Mouse (Mus musculus): ENCODE data around the gene Wnt2.

The Wnt2 gene

GRCm38 (mm10) chr6:18029746-18030656, at the start of gene Wnt2:
TSS of gene Wnt2 (minus strand) at chr6:18030585.
- DNase-seq (ENCODE audit: low read depth, low spot score), result no peak

- DNase-seq (ENCODE audit: low read depth, low spot score), result peak; percentile 11
Observed at GRCm38 (mm10) chr6:18078615-18079014, 48.2 kb upstream of the Wnt2 start.

GRCm38 (mm10) chr6:18076986-18077385, 46.6 kb upstream of the Wnt2 start:
- no peak for DNase-seq (ENCODE audit: low read depth, low spot score)

- no peak for DNase-seq (ENCODE audit: low read depth, low spot score)
Observed at GRCm38 (mm10) chr6:18076577-18076976, 46.2 kb upstream of the Wnt2 start.

GRCm38 (mm10) chr6:18057899-18058298, 27.5 kb upstream of the Wnt2 start:
- no peak for DNase-seq (ENCODE audit: low read depth, low spot score)

- no peak for DNase-seq (ENCODE audit: low read depth, low spot score)
Observed at GRCm38 (mm10) chr6:18051702-18052101, 21.3 kb upstream of the Wnt2 start.

DNA sequence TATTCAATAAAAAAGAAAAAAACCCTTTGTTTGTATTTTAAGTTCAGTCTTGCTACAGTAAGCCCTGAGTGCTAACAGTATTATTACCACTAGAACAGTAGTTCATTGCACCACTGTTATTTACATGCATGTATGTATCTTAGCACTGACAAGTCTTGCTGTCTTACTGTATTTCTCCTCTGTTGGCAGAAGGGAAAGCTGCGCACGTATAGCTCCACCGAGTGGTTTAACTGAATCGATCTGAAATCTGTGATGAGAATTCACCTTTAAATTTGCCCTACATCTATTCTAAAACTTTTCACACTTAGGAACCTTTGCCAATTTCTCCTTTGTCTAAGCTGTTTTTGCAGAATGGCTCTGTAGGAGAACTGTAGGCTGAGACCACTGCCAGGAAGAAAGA, 13.9 kb upstream of the Wnt2 start:
- no peak for DNase-seq (ENCODE audit: low read depth, low spot score)

- no peak for DNase-seq (ENCODE audit: low read depth, low spot score)
Observed at GRCm38 (mm10) chr6:18043172-18043571, 12.8 kb upstream of the Wnt2 start.

DNA sequence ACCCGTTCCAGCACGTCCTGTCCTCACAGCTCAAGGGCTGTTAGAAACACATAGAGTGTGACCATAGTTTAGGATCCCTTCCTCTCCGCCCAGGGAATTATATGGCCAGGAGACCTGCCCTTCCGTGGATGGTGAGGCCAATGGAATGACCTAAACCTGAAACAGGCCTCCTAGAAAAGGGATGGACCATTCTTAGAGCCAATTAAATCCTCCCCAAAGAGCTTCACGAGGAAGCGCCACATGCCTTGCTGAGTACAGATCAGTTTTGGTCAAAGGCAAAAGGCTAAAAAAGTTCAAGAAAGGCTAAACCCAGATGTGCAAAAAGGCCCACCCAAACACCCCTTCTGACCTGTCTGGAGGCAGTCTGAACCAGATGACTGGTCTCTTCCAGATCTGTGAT, 1.9 kb upstream of the Wnt2 start:
- no peak for DNase-seq (ENCODE audit: low read depth, low spot score)

DNA sequence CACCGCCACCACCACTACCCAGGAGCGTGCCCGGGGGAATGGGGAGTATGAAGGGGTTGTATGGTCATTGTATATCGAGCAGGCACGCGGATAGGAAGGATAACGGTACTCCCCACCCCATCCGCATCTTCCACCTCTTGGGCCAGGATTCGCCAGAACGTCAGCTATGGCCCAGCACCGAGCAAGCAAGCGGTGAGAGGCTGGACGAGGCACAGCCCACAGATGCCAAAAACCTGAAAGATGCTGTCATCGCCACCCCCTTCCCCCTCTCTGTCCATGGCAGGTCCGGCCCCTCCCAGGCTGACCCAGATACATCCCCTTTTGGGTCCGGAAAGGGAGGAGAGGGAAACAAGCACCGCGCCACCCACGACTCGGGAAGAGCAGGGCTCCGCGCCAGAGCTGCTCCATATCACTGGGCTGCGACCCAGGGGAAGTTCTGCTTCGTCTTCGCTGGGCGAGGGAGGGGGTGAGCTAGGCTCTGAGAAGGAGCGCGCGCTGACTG, 1.2 kb upstream of the Wnt2 start:
- DNase-seq (ENCODE audit: low read depth, low spot score), result no peak

- DNase-seq (ENCODE audit: low read depth, low spot score), result no peak
Observed at GRCm38 (mm10) chr6:18030868-18031508, 603 bp upstream of the Wnt2 start.

- no peak for DNase-seq (ENCODE audit: low read depth, low spot score)
Observed at GRCm38 (mm10) chr6:18024133-18024794, 6.1 kb downstream of the Wnt2 start.

DNA sequence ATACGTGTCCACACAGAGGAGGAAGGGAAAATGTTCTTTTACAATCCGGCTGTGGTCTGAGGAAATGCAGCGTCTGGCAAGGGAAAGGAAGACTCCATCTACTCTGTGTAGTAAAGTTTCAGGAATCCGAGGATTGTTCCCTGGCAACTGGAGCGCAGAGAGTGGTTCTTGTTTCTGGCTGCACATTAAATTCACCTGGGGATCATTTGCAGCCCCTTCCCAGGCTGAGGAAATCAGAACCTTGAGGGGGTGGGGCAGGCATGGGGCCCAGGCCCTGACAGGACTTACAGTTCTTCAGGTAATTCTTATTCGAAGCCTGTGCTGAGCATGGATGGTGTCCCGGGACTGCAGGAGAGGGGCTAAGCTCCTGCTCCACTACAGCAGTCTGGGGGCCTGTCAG, 17.0 kb downstream of the Wnt2 start:
- DNase-seq (ENCODE audit: low read depth, low spot score), result no peak

DNA sequence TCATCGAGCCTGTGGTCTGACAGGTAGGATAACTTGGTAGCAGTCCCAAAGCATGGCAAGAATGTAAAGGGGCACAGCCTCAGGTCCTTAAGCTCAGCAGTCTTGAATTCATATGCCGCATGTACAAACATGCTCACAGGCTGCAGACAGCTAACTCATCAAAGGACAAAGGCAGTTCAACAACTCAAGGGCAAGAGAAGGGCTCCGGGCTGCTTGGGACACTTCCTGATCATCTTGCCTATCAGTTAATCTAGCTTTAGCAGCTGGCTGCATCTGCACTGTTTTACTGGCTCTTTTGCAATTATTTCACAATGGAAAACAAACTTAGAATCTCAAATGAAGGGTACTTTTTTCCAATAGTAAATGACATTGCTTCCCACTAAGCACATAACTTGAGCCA, 23.0 kb downstream of the Wnt2 start:
- no peak for DNase-seq (ENCODE audit: low read depth, low spot score)

DNA sequence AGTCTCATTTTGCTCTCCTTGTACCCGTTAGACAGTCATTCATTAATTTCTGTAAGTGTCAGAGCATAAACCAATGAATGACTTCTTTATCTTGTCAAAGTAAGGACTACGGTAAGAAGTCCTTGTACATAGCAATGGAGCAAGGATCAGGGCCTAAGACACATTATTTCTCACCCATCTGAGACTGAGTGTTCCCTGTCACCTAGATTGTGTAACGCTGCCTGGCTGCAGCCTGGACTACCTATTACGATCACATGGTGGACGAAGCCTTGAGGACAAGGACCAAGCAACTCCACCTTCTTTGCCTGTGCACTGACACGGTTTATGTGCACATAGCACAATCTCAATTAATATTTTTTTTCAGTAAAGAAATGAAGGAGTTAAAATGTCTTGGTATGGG, 28.3 kb downstream of the Wnt2 start:
- DNase-seq (ENCODE audit: low read depth, low spot score), result no peak

DNA sequence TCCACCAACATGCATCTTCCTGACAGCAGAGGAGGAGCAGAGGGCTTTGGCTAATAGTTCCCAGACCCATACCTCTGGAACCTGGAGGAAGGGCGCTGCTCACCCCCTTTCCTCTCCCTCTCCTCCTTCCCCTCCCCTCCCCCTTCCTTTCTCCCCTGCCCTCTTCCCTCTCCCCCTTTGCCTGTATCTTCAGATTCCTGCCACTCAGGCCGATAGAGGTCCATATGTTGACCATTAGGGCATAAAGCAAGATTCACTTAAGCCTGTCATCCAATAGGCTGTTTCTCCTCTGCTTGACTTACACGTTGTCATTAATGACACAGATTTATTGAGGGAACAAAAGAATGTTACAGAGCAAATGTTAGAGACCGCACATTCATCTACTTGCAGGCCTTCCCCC, 31.9 kb downstream of the Wnt2 start:
- DNase-seq (ENCODE audit: low read depth, low spot score), result no peak

DNA sequence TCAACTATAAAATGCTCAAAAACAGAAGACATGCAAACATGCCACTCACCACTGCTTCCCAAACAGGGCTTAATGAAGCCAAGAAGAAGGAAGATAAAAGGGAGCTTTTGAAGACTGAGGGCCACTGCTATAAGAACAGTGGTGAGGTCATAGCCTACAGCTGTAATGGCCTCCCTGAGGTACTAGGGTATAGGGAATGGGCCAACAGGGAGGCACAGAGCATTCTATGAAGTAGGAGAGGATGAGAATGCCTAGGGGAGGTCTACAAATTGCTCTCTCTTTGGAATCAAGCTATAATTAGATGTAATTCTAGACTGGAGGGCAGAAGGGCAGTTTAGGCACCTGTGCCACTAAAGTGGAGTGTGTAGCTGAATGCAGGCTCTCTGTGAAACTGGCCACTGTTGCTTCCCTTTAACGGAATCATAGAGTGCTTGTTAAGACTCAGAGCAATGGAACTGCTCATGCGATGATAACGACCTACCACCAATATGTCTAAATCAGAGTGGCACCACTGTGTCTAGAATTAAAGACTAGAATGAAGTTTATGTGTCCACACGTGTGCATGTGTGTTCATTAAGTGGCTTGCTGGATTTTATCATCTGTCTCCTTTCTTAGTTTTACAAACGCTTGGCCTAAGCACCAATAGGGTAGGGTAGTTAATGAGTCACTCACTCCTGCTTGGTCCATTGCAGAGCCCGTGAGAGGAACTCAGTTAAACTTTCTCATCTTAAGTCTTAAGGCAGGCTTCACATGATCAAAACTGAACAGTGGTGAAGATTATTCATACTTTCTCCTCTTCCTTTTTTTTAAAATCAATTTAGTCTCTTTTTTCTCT, 35.2 kb downstream of the Wnt2 start:
- DNase-seq (ENCODE audit: low read depth, low spot score), result no peak

DNA sequence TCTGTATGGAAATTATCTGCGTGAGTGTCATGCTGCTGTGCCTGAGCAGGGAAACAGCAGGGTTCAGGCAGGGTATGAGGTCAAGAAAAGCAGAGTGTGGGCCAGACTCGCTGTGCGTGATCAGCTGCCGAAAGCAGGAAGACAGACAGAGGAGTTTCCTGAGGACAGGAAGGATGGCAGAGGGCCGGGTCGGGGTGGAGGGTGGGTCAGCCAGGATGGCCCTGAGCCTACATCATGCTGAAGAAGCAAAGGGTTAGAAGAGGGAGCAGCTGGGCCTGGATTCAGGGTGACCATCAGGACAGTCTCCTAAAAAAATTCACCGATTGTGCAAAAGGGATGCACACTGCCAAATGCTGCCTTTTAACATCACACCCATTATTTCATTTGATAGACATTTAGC, 38.8 kb downstream of the Wnt2 start:
- no peak for DNase-seq (ENCODE audit: low read depth, low spot score)

GRCm38 (mm10) chr6:17990173-17991028, 40.0 kb downstream of the Wnt2 start:
- no peak for DNase-seq (ENCODE audit: low read depth, low spot score)

DNA sequence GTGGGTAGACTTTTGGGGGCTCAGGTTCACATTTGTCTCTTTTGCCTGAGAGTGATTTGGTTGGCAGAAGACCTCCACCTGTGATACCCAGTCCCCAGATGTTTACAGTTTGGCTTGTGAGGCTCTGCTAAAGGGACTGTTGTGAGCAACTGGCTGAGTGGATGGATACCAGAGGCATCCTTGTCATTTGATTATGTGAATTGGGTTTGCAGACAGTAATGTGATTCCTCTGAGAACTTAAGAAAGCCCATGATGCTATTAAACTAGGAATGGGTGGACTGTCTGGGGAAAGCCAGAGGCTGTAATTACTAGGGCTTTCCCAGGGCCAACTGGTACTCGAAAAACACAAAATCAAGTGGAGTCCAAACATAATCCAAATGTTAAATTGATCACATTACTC, 51.0 kb downstream of the Wnt2 start:
- no peak for DNase-seq (ENCODE audit: low read depth, low spot score)

DNA sequence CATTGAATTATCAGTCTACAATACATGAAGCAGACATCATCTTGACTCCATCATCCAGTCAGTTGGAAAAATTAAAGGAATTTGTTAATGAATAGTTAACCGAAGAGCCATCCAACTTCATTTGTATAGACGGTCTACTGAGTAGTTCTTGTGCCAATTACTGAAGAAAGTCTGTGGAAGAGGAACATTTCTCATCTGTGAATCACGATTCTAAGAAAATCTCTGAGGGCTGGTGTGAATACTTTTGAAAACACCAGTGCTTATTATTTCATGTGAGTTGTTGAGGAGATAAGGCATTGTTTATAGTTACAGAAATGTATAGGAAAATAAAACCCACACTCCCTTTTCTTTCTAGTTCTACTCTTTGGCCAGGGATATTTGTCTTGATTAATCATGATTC, 51.5 kb downstream of the Wnt2 start:
- DNase-seq (ENCODE audit: low read depth, low spot score), result no peak
